Mouse (Mus musculus) embryonic facial prominence, embryonic 12.5 days (tissue): Measurements from ENCODE around the gene Slc25a23. TPM values are rescaled to one million over a fixed set of nuclear protein-coding genes. Genes with fewer than 3 reads are reported as not detected.

Source experiments
- ATAC-seq: fragments of 200-750 bp; cut with Nextera tagmentation; 2 replicates; pipeline ENCODE4 v1.8.0; 2017; ENCODE audit not compliant: insufficient number of reproducible peaks, insufficient read depth, low FRiP score, low TSS enrichment
- H3K27ac ChIP-seq: fragments of 300-500 bp; sonication (generic); 2 replicates; pipeline ENCODE4 v1.5.1; 2016; ENCODE audit warnings: mild to moderate bottlenecking
- H3K27me3 ChIP-seq: fragments of 300-500 bp; sonication (generic); 2 replicates; pipeline ENCODE4 v1.6.1; 2016; ENCODE audit warnings: mild to moderate bottlenecking, moderate library complexity
- H3K36me3 ChIP-seq: fragments of 300-500 bp; sonication (generic); 2 replicates; pipeline ENCODE4 v1.6.1; 2016; ENCODE audit warnings: mild to moderate bottlenecking
- H3K4me1 ChIP-seq: fragments of 300-500 bp; sonication (generic); 2 replicates; pipeline ENCODE4 v1.6.1; 2016
- H3K4me2 ChIP-seq: fragments of 300-500 bp; sonication (generic); replicated peaks from 2 replicates; pipeline ENCODE4 v1.6.1; 2016; ENCODE audit warnings: mild to moderate bottlenecking, moderate library complexity
- H3K4me3 ChIP-seq: fragments of 300-500 bp; sonication (generic); 2 replicates; pipeline ENCODE4 v1.5.1; 2016; ENCODE audit warnings: mild to moderate bottlenecking
- H3K9ac ChIP-seq: fragments of 300-500 bp; sonication (generic); 2 replicates; pipeline ENCODE4 v1.6.1; 2016; ENCODE audit warnings: mild to moderate bottlenecking, moderate library complexity
- H3K9me3 ChIP-seq: fragments of 300-500 bp; sonication (generic); 2 replicates; pipeline ENCODE4 v1.6.1; 2016; ENCODE audit warnings: mild to moderate bottlenecking, moderate library complexity
- WGBS: fragments of 180-500 bp; shearing (Covaris S2); methylation state at CpG from one replicate; pipeline ENCODE4 v1.1.7; 2016; 5-methylcytosine and 5-hydroxymethylcytosine counted together
- polyA plus RNA-seq: library from polyadenylated mRNA; unstranded; fragments of >200 nt; fragmentation: Nextera tagmentation; extraction: Ambion mirVana; gene quantifications from 2 replicates; pipeline ENCODE4 v1.2.1, GENCODE M21; 2016

Slc25a23 gene
- 10.1 TPM in 2 replicates for polyA plus RNA-seq

- Histone ChIP-seq H3K9ac (peak within 1 kb of the TSS; percentile 75), H3K4me1 (peaks cover 8% of the 10 kb centered on the region; the same call in 1 of the 2 replicates), H3K27ac (peak within 1 kb of the TSS; percentile 30), H3K36me3 (no peaks in the 10 kb centered on the region; the same call in 1 of the 2 replicates), H3K27me3 (peaks cover 37% of the 10 kb centered on the region), H3K4me3 (peak within 1 kb of the TSS; percentile 87), H3K4me2 (peak within 1 kb of the TSS; percentile 92), H3K9me3 (no peaks in the 10 kb centered on the region)
- ATAC-seq: peak; percentile 65
- under 1% methylated on average over 27 of the region's 45 CpGs for WGBS
These were observed at the start of gene Slc25a23 for GRCm38 (mm10) chr17:57059486-57059977. Gene Slc25a23 (minus strand): TSS chr17:57059863.

GRCm38 (mm10) chr17:57108666-57109171 is 49.1 kb upstream of the Slc25a23 start:
- no peak for ATAC-seq
- Histone ChIP-seq H3K4me1 (peaks cover 13% of the 10 kb centered on the region; the same call in 1 of the 2 replicates), H3K36me3 (no peaks in the 10 kb centered on the region), H3K27me3 (no peaks in the 10 kb centered on the region), H3K9me3 (no peaks in the 10 kb centered on the region), H3K4me3 (no peak overlapping the region), H3K4me2 (no peak overlapping the region), H3K27ac (no peak overlapping the region), H3K9ac (no peak overlapping the region)
- WGBS: 53% methylated on average over 5 of the region's 5 CpGs

- no peaks in the 10 kb centered on the region for H3K9me3 ChIP-seq
- H3K27ac ChIP-seq: no peak overlapping the region
These were observed 48.5 kb upstream of the Slc25a23 start for GRCm38 (mm10) chr17:57108040-57108665.

DNA sequence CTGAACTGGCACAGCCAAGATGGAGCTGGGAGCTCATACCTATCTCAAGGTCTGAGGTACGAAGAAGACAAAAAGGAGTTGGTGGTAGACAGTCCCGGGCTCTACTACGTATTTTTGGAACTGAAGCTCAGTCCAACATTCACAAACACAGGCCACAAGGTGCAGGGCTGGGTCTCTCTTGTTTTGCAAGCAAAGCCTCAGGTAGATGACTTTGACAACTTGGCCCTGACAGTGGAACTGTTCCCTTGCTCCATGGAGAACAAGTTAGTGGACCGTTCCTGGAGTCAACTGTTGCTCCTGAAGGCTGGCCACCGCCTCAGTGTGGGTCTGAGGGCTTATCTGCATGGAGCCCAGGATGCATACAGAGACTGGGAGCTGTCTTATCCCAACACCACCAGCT is 47.4 kb upstream of the Slc25a23 start:
- no peak for ATAC-seq
- 87% methylated on average over 5 of the region's 5 CpGs for WGBS
- Histone ChIP-seq H3K4me2 (peak overlapping the region; percentile 82; the same call in 1 of the 2 replicates), H3K9ac (no peak overlapping the region), H3K27ac (no peak overlapping the region), H3K4me3 (no peak overlapping the region), H3K9me3 (no peaks in the 10 kb centered on the region), H3K36me3 (no peaks in the 10 kb centered on the region), H3K4me1 (peaks cover 13% of the 10 kb centered on the region; the same call in 1 of the 2 replicates), H3K27me3 (no peaks in the 10 kb centered on the region)

More at GRCm38 (mm10) chr17:57108040-57108665, 48.5 kb upstream of the Slc25a23 start:
- peaks cover 13% of the 10 kb centered on the region; the same call in 1 of the 2 replicates for H3K4me1 ChIP-seq
- no peak overlapping the region for H3K4me2 ChIP-seq
- ATAC-seq: no peak
- H3K36me3 ChIP-seq: no peaks in the 10 kb centered on the region
- H3K27me3 ChIP-seq: no peaks in the 10 kb centered on the region
- H3K4me3 ChIP-seq: no peak overlapping the region
- 81% methylated on average over 7 of the region's 7 CpGs for WGBS
- no peak overlapping the region for H3K9ac ChIP-seq

DNA sequence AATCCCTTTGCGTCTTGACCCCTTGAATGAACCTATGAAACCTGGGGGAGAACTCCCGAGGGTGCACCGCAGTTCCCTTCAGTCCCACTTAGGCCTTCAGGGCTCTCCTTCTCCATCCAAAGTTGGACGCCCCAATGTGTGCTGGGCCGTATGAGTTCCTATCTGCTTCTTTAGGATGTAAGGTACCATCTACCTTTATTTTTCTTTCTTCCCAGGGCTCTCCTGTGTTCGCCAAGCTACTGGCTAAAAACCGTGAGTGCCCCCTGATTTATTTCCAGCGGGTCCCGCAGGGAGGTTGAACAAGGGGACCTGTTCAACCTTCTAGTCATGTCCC is 46.3 kb upstream of the Slc25a23 start:
- H3K9ac ChIP-seq: peak overlapping the region; percentile 75; the same call in 1 of the 2 replicates
- 5% methylated on average over 9 of the region's 9 CpGs for WGBS
- no peaks in the 10 kb centered on the region for H3K36me3 ChIP-seq
- H3K27ac ChIP-seq: no peak overlapping the region
- H3K4me1 ChIP-seq: peaks cover 13% of the 10 kb centered on the region; the same call in 1 of the 2 replicates
- H3K4me2 ChIP-seq: peak overlapping the region; percentile 82
- no peak for ATAC-seq
- peak overlapping the region; percentile 64 for H3K4me3 ChIP-seq
- H3K27me3 ChIP-seq: no peaks in the 10 kb centered on the region
- H3K9me3 ChIP-seq: no peaks in the 10 kb centered on the region

- Histone ChIP-seq H3K4me1 (peaks cover 13% of the 10 kb centered on the region; the same call in 1 of the 2 replicates), H3K36me3 (no peaks in the 10 kb centered on the region), H3K4me2 (peak within 1 kb of the TSS; percentile 82), H3K27me3 (no peaks in the 10 kb centered on the region), H3K9ac (peak within 1 kb of the TSS; percentile 75), H3K27ac (0 out of 2 replicates have a peak within 1 kb of the TSS, but pooled peaks have one; percentile 36), H3K4me3 (peak within 1 kb of the TSS; percentile 64), H3K9me3 (no peaks in the 10 kb centered on the region)
- 1% methylated on average over 54 of the region's 61 CpGs for WGBS
- peak; percentile 65 for ATAC-seq
These were observed 45.7 kb upstream of the Slc25a23 start, which contains the start of gene Tnfsf9 for GRCm38 (mm10) chr17:57105181-57106034. Gene Tnfsf9 (plus strand): TSS chr17:57105325.

GRCm38 (mm10) chr17:57104496-57104895 is 44.8 kb upstream of the Slc25a23 start:
- Histone ChIP-seq H3K4me2 (peak overlapping the region; percentile 82), H3K4me3 (peak overlapping the region; percentile 64), H3K36me3 (no peaks in the 10 kb centered on the region), H3K4me1 (peaks cover 13% of the 10 kb centered on the region; the same call in 1 of the 2 replicates), H3K9ac (no peak overlapping the region), H3K27ac (no peak overlapping the region), H3K9me3 (no peaks in the 10 kb centered on the region), H3K27me3 (no peaks in the 10 kb centered on the region)
- 37% methylated on average over 4 of the region's 4 CpGs for WGBS
- ATAC-seq: peak; percentile 24; the same call in 1 of the 2 replicates

DNA sequence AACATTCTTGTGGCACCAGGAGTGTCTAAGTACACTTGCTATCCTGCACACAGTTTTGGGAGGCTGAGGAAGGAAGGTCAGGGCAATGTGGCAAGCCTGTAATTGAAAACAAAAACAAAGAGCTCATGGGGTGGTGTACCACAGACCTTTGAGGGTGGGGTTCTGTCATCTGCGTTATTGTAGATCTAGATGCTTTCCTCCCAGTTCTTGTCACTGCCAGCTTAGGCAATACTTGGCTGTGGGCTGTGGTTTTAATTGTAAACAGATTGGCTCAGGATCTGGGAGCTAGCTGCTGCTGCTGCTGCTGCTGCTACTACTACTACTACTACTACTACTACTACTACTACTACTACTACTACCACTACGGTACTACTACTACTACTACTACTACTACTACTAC is 42.6 kb upstream of the Slc25a23 start:
- ATAC-seq: no peak
- Histone ChIP-seq H3K27ac (no peak overlapping the region), H3K27me3 (no peaks in the 10 kb centered on the region), H3K4me1 (peaks cover 13% of the 10 kb centered on the region; the same call in 1 of the 2 replicates), H3K9me3 (no peaks in the 10 kb centered on the region), H3K4me2 (no peak overlapping the region), H3K36me3 (no peaks in the 10 kb centered on the region), H3K9ac (no peak overlapping the region), H3K4me3 (no peak overlapping the region)
- WGBS: 59% methylated on average over 2 of the region's 2 CpGs

- 5% methylated on average over 10 of the region's 10 CpGs for WGBS
- Histone ChIP-seq H3K4me1 (peaks cover 6% of the 10 kb centered on the region; the same call in 1 of the 2 replicates), H3K9ac (no peak overlapping the region), H3K36me3 (no peaks in the 10 kb centered on the region), H3K4me2 (no peak overlapping the region), H3K27ac (no peak overlapping the region), H3K4me3 (no peak overlapping the region), H3K27me3 (no peaks in the 10 kb centered on the region; the same call in 1 of the 2 replicates), H3K9me3 (no peaks in the 10 kb centered on the region)
- no peak for ATAC-seq
These were observed 40.1 kb upstream of the Slc25a23 start for GRCm38 (mm10) chr17:57099629-57100325.

DNA sequence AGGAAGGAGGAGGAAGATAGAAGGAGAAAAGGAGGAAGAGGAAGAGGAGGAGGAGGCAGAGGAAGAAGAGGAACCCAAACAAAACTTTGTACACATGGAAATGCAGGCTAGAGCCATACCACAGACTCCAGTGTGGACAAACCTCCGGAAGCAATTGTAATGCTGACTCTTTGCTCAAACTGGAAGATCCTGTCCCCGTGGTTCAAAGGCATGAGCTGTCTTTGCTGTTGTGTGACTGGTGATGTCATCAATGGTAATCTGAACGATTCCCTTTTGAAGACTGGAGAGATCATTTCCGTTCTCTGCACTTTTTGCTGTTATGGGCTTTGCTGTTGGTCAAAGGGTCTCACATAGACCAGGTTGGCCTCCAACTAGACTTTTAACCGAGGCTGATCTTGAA is 38.7 kb upstream of the Slc25a23 start:
- H3K27ac ChIP-seq: no peak overlapping the region
- H3K4me1 ChIP-seq: no peaks in the 10 kb centered on the region
- 87% methylated on average over 5 of the region's 5 CpGs for WGBS
- H3K4me3 ChIP-seq: no peak overlapping the region
- H3K4me2 ChIP-seq: no peak overlapping the region
- H3K36me3 ChIP-seq: no peaks in the 10 kb centered on the region
- 0 out of 2 replicates have a peak, but pooled peaks cover 3% of the 10 kb centered on the region for H3K9me3 ChIP-seq
- no peak for ATAC-seq
- H3K9ac ChIP-seq: no peak overlapping the region
- H3K27me3 ChIP-seq: no peaks in the 10 kb centered on the region; the same call in 1 of the 2 replicates

DNA sequence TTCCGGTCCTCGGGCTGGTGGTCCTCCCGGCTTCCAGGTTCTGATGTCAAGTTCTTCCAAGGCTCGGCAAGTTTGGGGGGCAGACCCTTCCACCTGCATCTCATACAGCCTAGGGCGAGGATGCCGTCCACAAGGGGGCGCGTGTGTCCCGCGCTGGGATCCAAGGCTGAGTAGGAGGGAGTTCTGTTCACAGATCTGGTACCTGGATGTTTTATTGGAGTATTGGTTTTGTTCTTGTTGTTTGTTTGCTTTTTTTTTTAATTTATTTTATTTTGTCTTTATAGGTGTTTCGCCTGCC is 36.9 kb upstream of the Slc25a23 start:
- H3K27ac ChIP-seq: no peak overlapping the region
- 3% methylated on average over 11 of the region's 11 CpGs for WGBS
- H3K36me3 ChIP-seq: no peaks in the 10 kb centered on the region
- no peaks in the 10 kb centered on the region for H3K4me1 ChIP-seq
- peak overlapping the region; percentile 43 for H3K4me2 ChIP-seq
- peak overlapping the region; percentile 12; the same call in 1 of the 2 replicates for H3K4me3 ChIP-seq
- 0 out of 2 replicates have a peak, but pooled peaks cover 3% of the 10 kb centered on the region for H3K9me3 ChIP-seq
- H3K9ac ChIP-seq: no peak overlapping the region
- H3K27me3 ChIP-seq: no peaks in the 10 kb centered on the region; the same call in 1 of the 2 replicates
- ATAC-seq: peak; percentile 72; the same call in 1 of the 2 replicates
